Mouse (Mus musculus) lung, embryonic 15.5 days (tissue): Measurements from ENCODE around the gene Grip1. TPM values are rescaled to one million over a fixed set of nuclear protein-coding genes. Genes with fewer than 3 reads are reported as not detected.
A peak's percentile ranks its signal among the peaks of the same experiment; 100 is the strongest.

Experiments used
- ATAC-seq: fragments of 200-750 bp; cut with Nextera tagmentation; 2 replicates; pipeline ENCODE4 v1.8.0; 2017; ENCODE audit warnings: moderate number of reproducible peaks, borderline replicate concordance; ENCODE audit not compliant: low FRiP score, low TSS enrichment; ENCODE audit errors: extremely low read depth
- H3K27ac ChIP-seq: fragments of 300-500 bp; sonication (generic); 2 replicates; pipeline ENCODE4 v1.5.1; 2015; ENCODE audit warnings: moderate library complexity, mild to moderate bottlenecking, inconsistent platforms
- H3K27me3 ChIP-seq: fragments of 300-500 bp; sonication (generic); 2 replicates; pipeline ENCODE4 v1.6.1; 2015; ENCODE audit warnings: inconsistent platforms
- H3K36me3 ChIP-seq: fragments of 300-500 bp; sonication (generic); 2 replicates; pipeline ENCODE4 v1.6.1; 2015; ENCODE audit warnings: inconsistent platforms
- H3K4me1 ChIP-seq: fragments of 300-500 bp; sonication (generic); 2 replicates; pipeline ENCODE4 v1.6.1; 2015; ENCODE audit warnings: inconsistent platforms
- H3K4me2 ChIP-seq: fragments of 300-500 bp; sonication (generic); 2 replicates; pipeline ENCODE4 v1.6.1; 2015; ENCODE audit warnings: inconsistent platforms, mild to moderate bottlenecking, moderate library complexity
- H3K4me3 ChIP-seq: fragments of 300-500 bp; sonication (generic); 2 replicates; pipeline ENCODE4 v1.5.1; 2015; ENCODE audit warnings: mild to moderate bottlenecking, inconsistent platforms
- H3K9ac ChIP-seq: fragments of 300-500 bp; sonication (generic); 2 replicates; pipeline ENCODE4 v1.6.1; 2015; ENCODE audit warnings: inconsistent platforms
- H3K9me3 ChIP-seq: fragments of 300-500 bp; sonication (generic); 2 replicates; pipeline ENCODE4 v1.6.1; 2016; ENCODE audit warnings: inconsistent platforms
- WGBS: fragments of 180-500 bp; shearing (Covaris S2); methylation state at CpG from one replicate; pipeline ENCODE4 v1.1.7; 2015; 5-methylcytosine and 5-hydroxymethylcytosine counted together
- polyA plus RNA-seq: library from polyadenylated mRNA; unstranded; fragments of >200 nt; fragmentation: Nextera tagmentation; extraction: Ambion mirVana; gene quantifications from 2 replicates; pipeline ENCODE4 v1.2.1, GENCODE M21; 2015

The Grip1 gene
- polyA plus RNA-seq, 1 experiment from 2014 or later: 1.7 TPM

DNA sequence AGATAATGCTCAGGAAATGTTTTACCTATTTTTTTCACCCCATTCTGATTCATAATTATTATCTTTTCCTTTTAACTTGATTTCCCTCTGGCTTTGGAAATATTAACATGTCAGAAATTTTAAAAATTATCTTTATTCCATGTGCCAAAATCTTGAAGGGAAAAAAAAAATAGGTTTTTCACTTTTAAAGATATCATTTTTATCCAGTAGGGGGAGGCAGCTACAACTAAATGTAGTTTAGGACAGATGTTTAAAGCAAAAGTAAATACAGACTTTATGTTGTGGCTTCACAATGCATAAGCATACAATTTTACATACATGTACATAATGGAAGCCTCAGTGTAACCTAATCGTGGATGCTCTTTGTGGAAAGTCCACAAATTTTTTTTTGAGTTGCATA lies 336.9 kb downstream of the Grip1 start:
- Histone ChIP-seq H3K4me3 (no peak overlapping the region), H3K9ac (no peak overlapping the region), H3K9me3 (no peaks in the 10 kb centered on the region), H3K27me3 (no peaks in the 10 kb centered on the region), H3K27ac (no peak overlapping the region), H3K4me2 (no peak overlapping the region), H3K4me1 (no peaks in the 10 kb centered on the region), H3K36me3 (no peaks in the 10 kb centered on the region)
- 59% methylated on average over 1 of the region's 1 CpGs for WGBS
- no peak for ATAC-seq

DNA sequence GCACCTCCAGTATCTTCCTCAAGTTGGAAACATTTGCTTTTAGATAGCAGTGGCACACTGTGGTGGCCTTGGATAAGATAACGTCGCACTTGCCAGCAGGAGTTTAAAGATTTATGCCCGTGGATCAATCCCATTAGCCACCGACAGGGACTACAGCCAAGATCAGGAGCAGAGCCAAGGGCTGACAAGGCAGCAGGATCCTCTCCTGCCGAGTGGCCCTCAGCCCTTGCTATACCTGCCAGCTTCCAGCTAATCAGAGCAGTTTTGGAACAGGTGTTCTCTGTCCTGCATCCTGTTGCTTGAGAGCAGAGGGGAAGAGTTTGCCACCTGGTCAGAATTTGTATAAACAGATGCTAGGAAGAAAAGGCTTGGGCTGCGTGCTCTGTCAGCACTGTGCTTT lies 348.8 kb downstream of the Grip1 start:
- H3K36me3 ChIP-seq: no peaks in the 10 kb centered on the region
- no peak overlapping the region for H3K9ac ChIP-seq
- no peak overlapping the region for H3K4me3 ChIP-seq
- no peaks in the 10 kb centered on the region for H3K27me3 ChIP-seq
- 18% methylated on average over 6 of the region's 6 CpGs for WGBS
- H3K4me1 ChIP-seq: no peaks in the 10 kb centered on the region
- no peak overlapping the region for H3K4me2 ChIP-seq
- H3K27ac ChIP-seq: no peak overlapping the region
- ATAC-seq: no peak
- H3K9me3 ChIP-seq: no peaks in the 10 kb centered on the region

DNA sequence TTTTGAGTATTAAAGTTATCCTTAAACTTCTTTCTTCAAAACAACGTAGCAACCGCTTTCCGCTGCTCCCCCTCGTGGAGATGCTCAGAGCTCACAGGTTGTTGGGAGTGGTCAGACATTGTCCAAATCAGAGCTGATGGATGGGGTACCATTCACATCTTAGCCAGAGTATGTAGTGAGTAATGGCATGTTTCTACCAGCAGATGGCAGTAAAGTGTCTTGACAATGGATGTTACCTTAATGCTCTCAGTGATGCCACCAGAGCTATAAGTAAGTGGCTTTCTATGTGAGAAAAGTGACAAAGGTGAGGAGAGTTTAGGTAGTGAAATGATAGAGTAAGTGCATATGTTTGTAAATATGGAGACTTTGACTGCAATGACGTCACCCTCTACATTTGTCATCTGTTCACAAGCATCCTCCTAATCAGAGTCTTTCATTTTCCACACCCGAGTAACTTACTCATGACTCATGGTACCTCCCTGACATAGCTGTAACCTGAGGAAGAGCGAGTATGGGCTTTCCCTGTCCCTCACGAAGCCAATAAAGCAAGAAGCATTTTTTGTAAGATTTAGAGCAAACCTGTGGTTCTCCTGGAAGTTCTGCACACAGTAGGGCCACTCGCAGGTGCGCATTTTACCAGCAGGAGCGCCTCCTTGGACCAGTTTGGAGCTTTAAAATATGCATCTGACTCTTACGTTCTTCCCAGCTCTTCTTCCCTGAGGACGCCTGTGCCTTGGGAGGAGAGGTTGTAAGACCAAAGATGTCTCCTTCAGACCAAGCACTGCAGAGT lies 350.2 kb downstream of the Grip1 start:
- Histone ChIP-seq H3K9ac (no peak overlapping the region), H3K9me3 (no peaks in the 10 kb centered on the region), H3K36me3 (no peaks in the 10 kb centered on the region), H3K4me3 (no peak overlapping the region), H3K4me1 (no peaks in the 10 kb centered on the region), H3K27me3 (no peaks in the 10 kb centered on the region), H3K27ac (no peak overlapping the region), H3K4me2 (no peak overlapping the region)
- 55% methylated on average over 13 of the region's 13 CpGs for WGBS
- 0 out of 2 replicates have a peak, but pooled peaks have one; percentile 19 for ATAC-seq

DNA sequence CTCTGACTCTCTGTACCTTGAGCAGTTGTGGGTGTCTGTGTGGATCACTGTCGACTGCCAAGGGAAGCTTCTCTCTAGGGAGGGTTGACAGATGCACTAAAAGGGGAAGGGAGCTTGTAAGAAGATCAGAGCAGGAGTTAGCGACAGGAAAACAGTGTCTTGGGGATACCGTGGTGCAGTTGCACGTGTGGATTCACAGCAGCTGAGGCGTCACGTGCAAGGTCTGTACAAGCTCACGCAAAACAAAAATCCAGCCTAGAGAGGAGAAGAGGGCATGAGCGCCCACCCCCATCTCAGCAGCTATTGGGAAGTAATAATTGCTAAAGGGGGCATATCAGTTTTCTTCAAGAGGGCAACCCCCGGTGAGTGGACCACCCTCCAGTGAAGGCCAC lies 350.8 kb downstream of the Grip1 start:
- 86% methylated on average over 9 of the region's 9 CpGs for WGBS
- Histone ChIP-seq H3K27me3 (no peaks in the 10 kb centered on the region), H3K4me3 (no peak overlapping the region), H3K36me3 (no peaks in the 10 kb centered on the region), H3K9ac (no peak overlapping the region), H3K9me3 (no peaks in the 10 kb centered on the region), H3K27ac (no peak overlapping the region), H3K4me1 (no peaks in the 10 kb centered on the region), H3K4me2 (no peak overlapping the region)
- no peak for ATAC-seq

DNA sequence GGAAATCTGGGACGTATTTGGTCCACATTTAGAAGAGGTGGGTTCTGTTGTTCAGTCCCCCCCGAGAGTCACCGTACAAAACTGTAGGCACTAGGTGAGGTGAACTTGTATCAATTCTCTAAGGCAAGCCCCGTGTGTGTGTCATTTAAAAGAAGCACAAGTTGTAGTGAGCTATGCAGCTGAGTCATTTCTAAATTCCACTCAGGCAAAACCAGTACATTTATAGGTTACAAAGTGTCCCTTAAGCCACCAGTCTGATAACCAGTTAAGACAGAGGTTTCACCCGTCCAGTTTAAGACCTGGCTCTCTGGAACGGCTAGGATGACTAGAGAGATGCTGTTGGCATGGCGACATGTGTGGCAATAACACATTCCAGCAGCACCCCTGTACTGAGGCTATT lies 351.5 kb downstream of the Grip1 start:
- no peak overlapping the region for H3K27ac ChIP-seq
- no peak overlapping the region for H3K4me2 ChIP-seq
- no peak for ATAC-seq
- H3K9me3 ChIP-seq: no peaks in the 10 kb centered on the region
- WGBS: 72% methylated on average over 7 of the region's 7 CpGs
- no peaks in the 10 kb centered on the region for H3K27me3 ChIP-seq
- no peaks in the 10 kb centered on the region for H3K36me3 ChIP-seq
- H3K9ac ChIP-seq: no peak overlapping the region
- no peaks in the 10 kb centered on the region for H3K4me1 ChIP-seq
- no peak overlapping the region for H3K4me3 ChIP-seq

DNA sequence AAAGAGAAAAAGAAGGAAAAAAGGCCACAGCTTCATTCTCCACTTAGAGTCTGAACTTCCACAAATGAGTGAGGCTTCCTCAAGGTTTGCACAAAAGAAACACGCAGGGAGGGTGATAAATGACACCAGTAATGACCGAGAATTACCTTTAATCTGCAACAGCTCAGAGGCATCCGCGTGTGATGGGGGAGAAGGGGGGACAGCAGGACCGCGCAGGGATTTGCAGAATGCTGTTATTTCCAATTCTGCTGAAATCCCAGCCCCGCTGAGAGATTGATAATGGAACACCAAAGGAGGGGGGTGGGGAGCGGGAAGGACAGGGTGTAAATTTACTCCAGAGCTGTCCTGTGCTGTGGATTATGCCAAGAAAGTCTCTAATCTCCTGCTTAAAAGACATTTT lies 352.5 kb downstream of the Grip1 start:
- H3K9me3 ChIP-seq: no peaks in the 10 kb centered on the region
- no peak overlapping the region for H3K27ac ChIP-seq
- no peaks in the 10 kb centered on the region for H3K4me1 ChIP-seq
- WGBS: 45% methylated on average over 8 of the region's 8 CpGs
- H3K36me3 ChIP-seq: no peaks in the 10 kb centered on the region
- H3K4me2 ChIP-seq: no peak overlapping the region
- H3K27me3 ChIP-seq: no peaks in the 10 kb centered on the region
- no peak overlapping the region for H3K9ac ChIP-seq
- no peak overlapping the region for H3K4me3 ChIP-seq
- no peak for ATAC-seq

- no peak overlapping the region for H3K4me2 ChIP-seq
- H3K36me3 ChIP-seq: no peaks in the 10 kb centered on the region
- H3K4me1 ChIP-seq: no peaks in the 10 kb centered on the region
- ATAC-seq: no peak
- H3K9ac ChIP-seq: no peak overlapping the region
- no peaks in the 10 kb centered on the region for H3K27me3 ChIP-seq
- H3K9me3 ChIP-seq: no peaks in the 10 kb centered on the region
- no peak overlapping the region for H3K4me3 ChIP-seq
- H3K27ac ChIP-seq: no peak overlapping the region
- 84% methylated on average over 5 of the region's 5 CpGs for WGBS
Observed at GRCm38 (mm10) chr10:119808384-119808783, 354.8 kb downstream of the Grip1 start.

DNA sequence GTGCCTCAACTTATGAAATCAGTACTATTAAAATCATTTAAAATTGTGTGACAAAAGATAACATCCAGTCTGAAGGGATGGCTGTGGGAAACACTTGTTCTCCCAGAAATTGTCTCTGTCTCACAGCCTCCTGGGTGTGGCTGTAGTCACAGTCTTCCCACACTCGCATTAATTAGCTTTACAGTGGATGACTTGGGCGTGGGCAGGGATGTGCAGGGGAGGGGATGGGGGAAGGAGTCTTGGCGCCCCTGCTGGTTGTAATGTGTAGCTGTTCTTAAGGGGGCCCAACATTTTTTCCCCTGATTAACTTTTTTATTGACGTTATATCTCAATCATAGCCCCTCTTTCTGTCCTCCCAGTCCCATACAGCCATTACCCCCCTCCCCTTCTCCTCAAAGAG lies 360.5 kb downstream of the Grip1 start:
- Histone ChIP-seq H3K36me3 (no peaks in the 10 kb centered on the region), H3K4me1 (peaks cover 5% of the 10 kb centered on the region), H3K4me2 (no peak overlapping the region), H3K27me3 (no peaks in the 10 kb centered on the region), H3K4me3 (no peak overlapping the region), H3K9ac (no peak overlapping the region), H3K9me3 (no peaks in the 10 kb centered on the region), H3K27ac (no peak overlapping the region)
- ATAC-seq: no peak
- WGBS: 73% methylated on average over 4 of the region's 4 CpGs

DNA sequence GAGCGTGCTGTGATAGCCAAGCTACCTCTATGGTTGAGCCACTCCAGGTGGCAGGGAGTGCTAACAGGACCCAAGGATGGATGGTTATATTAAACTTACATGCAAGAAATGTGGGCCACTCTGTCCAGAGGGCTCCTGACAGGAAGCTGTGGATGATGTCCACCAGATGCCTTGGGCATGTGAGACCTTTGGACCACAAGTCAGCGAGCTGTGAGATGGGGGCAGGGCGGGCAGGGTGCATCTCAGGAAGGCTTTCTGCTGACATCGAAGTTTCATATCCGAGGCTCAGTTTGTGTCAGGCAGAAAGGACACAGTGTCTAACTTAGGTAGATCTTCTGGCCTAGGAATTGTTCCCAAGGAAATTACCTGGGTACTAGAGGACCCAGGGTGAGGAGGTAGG lies 362.4 kb downstream of the Grip1 start:
- no peak for ATAC-seq
- WGBS: 37% methylated on average over 5 of the region's 5 CpGs

DNA sequence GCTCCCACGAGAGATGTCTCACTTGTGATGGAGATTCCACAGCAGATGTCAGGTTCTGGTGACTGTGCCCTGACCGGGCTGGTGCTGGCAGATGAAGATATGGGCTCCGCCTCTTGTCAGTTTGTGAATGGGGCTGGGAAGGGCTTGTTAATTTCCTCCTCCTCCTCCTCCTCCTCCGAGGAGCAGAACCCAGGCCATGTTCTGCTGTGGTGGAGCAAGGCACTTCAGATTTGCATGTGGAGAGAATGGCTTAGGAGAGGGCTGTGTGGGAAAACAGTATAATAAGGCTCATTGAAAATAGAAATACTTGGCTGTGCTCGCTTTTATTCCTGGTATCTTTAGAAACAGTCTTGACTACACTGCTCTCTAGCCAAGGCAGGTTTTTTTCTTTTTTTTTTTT lies 364.8 kb downstream of the Grip1 start:
- Histone ChIP-seq H3K9ac (no peak overlapping the region), H3K9me3 (no peaks in the 10 kb centered on the region), H3K27me3 (no peaks in the 10 kb centered on the region), H3K4me2 (no peak overlapping the region), H3K4me1 (peaks cover 14% of the 10 kb centered on the region), H3K27ac (no peak overlapping the region), H3K4me3 (no peak overlapping the region), H3K36me3 (no peaks in the 10 kb centered on the region)
- WGBS: 40% methylated on average over 5 of the region's 5 CpGs
- ATAC-seq: no peak

More for the DNA sequence above, 362.4 kb downstream of the Grip1 start:
- Histone ChIP-seq H3K4me1 (peaks cover 14% of the 10 kb centered on the region), H3K27me3 (no peaks in the 10 kb centered on the region), H3K4me3 (no peak overlapping the region), H3K9me3 (no peaks in the 10 kb centered on the region), H3K36me3 (no peaks in the 10 kb centered on the region), H3K9ac (no peak overlapping the region), H3K4me2 (no peak overlapping the region), H3K27ac (no peak overlapping the region)

DNA sequence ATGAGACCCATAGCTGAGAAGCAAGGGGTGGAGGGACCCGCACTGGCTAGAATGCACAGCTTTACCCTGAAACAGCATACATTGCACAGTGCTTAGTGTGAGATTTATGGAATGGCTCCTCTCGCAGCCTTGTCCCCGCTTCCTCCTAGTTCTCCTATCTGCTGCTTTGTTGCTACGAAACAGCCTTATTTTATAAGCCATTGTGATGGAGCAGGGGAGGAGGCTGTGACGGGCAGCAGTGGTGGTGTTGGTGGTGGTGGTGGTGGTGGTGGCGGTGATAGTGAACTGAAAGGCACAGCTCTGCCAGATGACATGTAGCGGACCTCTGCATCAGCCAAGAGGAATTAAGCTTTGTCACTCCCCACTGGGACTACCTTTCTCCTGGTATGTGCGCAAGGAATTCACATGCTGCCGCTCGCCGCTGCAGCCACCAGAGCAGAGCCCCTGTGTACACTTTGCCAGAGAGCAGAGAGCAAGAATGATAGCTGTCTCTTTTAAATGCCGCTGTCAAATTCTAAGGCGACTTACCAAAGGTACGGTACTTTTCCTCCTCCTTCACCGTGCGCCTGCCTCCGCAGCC lies 365.6 kb downstream of the Grip1 start:
- Histone ChIP-seq H3K4me1 (peaks cover 14% of the 10 kb centered on the region), H3K36me3 (no peaks in the 10 kb centered on the region), H3K9ac (no peak overlapping the region), H3K4me3 (peak overlapping the region; percentile 17), H3K9me3 (no peaks in the 10 kb centered on the region), H3K27ac (no peak overlapping the region), H3K27me3 (no peaks in the 10 kb centered on the region), H3K4me2 (peak overlapping the region; percentile 47)
- WGBS: 26% methylated on average over 17 of the region's 17 CpGs
- ATAC-seq: no peak

DNA sequence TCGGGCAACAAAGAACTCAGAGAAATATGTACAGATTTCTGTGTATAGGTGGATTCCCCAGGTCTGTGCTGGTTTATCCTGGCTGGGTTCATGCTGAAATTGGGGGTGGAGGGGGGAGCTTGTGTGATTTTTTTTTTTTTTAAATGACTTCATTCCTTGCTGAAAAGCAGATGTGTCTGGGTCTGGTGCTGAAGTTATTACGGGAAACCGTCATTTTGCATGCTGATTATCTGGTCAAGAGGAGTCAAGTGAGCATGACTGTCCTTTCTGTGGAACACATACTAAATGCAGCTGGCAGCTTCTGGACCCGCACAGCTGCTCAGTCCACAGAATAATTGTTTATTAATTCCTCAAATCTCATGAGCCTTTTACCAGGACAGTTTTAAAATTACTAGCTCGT lies 366.1 kb downstream of the Grip1 start:
- no peak overlapping the region for H3K27ac ChIP-seq
- H3K9ac ChIP-seq: no peak overlapping the region
- H3K36me3 ChIP-seq: no peaks in the 10 kb centered on the region
- peak overlapping the region; percentile 17 for H3K4me3 ChIP-seq
- 22% methylated on average over 5 of the region's 5 CpGs for WGBS
- peaks cover 14% of the 10 kb centered on the region for H3K4me1 ChIP-seq
- no peak for ATAC-seq
- no peaks in the 10 kb centered on the region for H3K27me3 ChIP-seq
- H3K9me3 ChIP-seq: no peaks in the 10 kb centered on the region
- H3K4me2 ChIP-seq: peak overlapping the region; percentile 47
